Mouse (Mus musculus) testis, postnatal 10 days (tissue): ENCODE data around the gene Zfp593.

ENCODE experiments used
- DNase-seq: peaks from one replicate; pipeline ENCODE4 v3.0.0; 2021; ENCODE audit warnings: low spot score

The Zfp593 gene

GRCm38 (mm10) chr4:134234876-134235275 lies 10.5 kb downstream of the Zfp593 start:
- no peak for DNase-seq

DNA sequence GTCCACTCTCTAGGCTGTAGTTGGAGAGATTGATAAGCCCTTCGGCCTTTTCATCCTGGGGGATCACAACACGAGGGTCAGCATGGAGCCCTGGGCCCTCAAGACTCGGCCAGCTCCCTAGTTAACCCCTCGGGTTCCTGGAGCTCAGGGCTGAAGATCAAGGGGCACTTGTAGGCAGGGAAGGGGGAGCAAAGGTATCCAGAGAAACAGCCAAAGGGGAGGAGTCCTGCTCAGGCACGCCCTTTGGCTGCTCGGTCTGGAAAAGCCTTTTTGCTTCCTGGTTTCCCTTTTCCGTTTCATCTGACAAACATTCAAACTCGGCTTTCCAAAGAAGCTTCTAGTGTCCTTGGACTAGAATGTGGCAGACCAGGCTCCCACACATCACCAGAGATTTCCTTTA lies 15.0 kb downstream of the Zfp593 start:
- no peak for DNase-seq

DNA sequence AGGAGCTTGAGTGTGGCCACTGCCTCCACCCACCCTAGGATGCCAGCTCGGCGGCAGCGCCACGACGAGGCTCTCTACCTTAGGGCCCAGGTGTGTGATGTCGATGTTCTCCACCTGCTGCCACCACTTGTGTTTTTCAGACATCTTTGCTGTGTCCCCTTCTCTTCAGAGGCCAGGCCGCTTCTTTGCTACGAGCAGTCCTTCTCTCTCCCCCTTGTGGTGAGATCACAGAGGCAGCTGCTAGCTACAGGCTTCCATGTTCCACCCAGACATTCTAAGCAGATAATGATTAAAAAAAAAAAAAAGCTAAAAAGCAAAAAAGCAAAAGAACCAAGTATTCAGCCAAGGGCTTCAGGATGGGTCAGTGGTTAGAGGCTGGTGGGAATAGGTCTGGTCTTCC lies 18.2 kb downstream of the Zfp593 start, which contains the start of gene Catsper4:
Gene Catsper4 (minus strand): TSS at position 190 of the 400 bp plus-strand sequence.
- no peak for DNase-seq

GRCm38 (mm10) chr4:134222793-134223600 lies 22.4 kb downstream of the Zfp593 start:
- DNase-seq: no peak

- DNase-seq: no peak
Observed at GRCm38 (mm10) chr4:134206488-134207053, 38.8 kb downstream of the Zfp593 start.

GRCm38 (mm10) chr4:134203340-134203896 lies 42.0 kb downstream of the Zfp593 start:
- DNase-seq: no peak

DNA sequence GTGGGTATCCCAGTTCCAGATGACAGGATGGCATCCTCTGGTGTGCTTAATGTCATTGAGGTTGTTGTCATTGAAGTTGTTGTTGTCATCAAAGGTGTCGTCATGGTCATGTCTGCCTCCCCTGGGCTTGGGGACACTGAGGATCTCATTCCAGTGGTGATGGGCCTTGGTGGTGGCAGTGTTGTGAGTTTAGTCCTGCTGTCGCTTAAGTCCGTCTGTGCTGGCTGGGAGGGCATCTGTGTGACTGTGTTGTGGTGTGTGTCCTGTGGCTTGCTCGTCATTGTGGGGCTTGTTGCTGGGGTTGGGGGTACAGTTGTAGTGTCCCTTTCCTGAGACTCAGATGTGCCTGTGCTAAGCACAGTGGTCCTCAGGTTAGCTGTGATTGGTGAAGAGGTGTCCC lies 42.5 kb downstream of the Zfp593 start, which contains the start of gene Gm7534:
Gene Gm7534 (minus strand): TSS at position 101 of the 400 bp plus-strand sequence.
- no peak for DNase-seq

- no peak for DNase-seq
Observed at GRCm38 (mm10) chr4:134199371-134199770, 46.0 kb downstream of the Zfp593 start.
